Mouse (Mus musculus): ENCODE measurements around the gene Pomp.

GRCm38 (mm10) chr5:147916171-147916570 is 55.9 kb downstream of the Pomp start:
- TF ChIP-seq POLR2A (IDR thresholded peaks at IDR 0.05; ENCODE audit: insufficient read length, low read depth) (no peak), POLR2AphosphoS2 (IDR thresholded peaks at IDR 0.05; ENCODE audit: insufficient read length, low read depth) (no peak), E2F4 (IDR thresholded peaks at IDR 0.05; ENCODE audit: insufficient read depth) (no peak), USF1 (IDR thresholded peaks at IDR 0.05; ENCODE audit: low read depth) (no peak), MAX (IDR thresholded peaks at IDR 0.05; ENCODE audit: low read depth) (no peak), CEBPB (IDR thresholded peaks at IDR 0.05; ENCODE audit: insufficient read depth, poor library complexity, severe bottlenecking) (no peak), TCF3 (IDR thresholded peaks at IDR 0.05; ENCODE audit: insufficient read length, low read depth) (no peak), TCF12 (IDR thresholded peaks at IDR 0.05; ENCODE audit: insufficient read depth, poor library complexity, severe bottlenecking) (no peak)
